Mouse (Mus musculus): Measurements from ENCODE around the gene Btc.

The Btc gene

DNA sequence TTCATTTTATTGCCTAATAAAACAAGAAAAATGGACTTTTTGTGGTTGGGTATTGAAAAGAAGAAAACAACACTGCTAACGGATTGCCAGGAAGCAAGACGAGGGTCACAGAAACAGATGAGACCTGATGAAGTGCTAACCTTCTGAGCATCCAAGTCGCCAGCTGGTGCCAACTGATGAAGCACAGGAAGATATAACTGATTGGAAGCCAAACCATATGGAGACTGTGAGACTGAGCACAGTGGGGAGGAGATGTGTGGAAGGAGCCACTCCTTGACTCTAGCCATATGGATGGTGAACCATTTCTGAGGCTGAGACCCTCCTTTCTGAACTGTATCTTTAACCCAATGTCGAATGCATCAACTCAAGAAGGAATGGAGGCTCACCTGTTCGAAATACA is 57.1 kb downstream of the Btc start:
- no peak for DNase-seq (ENCODE audit: low read depth, low spot score)
- no peaks in the 10 kb centered on the region for H3K27me3 ChIP-seq (ENCODE audit: control insufficient read depth, insufficient read depth, low read length, poor library complexity, severe bottlenecking)

DNA sequence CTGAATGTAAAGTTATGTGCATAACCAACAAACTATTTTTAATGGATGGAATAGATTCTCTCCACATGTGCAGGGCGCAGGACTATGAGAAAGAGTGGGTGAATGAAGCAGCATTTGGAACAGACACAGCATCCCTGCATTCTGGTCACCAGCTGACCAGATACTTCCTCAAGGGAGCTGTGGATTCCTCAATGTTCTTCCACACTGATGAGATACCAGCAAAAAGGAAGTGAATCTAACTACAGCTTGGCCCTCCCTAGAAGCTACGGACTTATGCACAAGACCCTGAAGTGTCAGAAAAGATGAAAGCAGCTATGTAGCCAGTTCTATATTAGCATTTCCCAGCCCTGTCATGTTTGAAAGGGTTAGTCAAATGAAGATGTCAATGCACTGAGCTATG is 57.7 kb downstream of the Btc start:
- Histone ChIP-seq H3K27me3 (ENCODE audit: control insufficient read depth, insufficient read depth, low read length, poor library complexity, severe bottlenecking) (no peaks in the 10 kb centered on the region), H3K36me3 (ENCODE audit: control insufficient read depth, insufficient read depth, low read length, poor library complexity, severe bottlenecking) (no peaks in the 10 kb centered on the region)
- no peak for DNase-seq (ENCODE audit: low read depth, low spot score)

More for the DNA sequence above, 57.1 kb downstream of the Btc start:
- H3K36me3 ChIP-seq (ENCODE audit: control insufficient read depth, insufficient read depth, low read length, poor library complexity, severe bottlenecking) = no peaks in the 10 kb centered on the region

DNA sequence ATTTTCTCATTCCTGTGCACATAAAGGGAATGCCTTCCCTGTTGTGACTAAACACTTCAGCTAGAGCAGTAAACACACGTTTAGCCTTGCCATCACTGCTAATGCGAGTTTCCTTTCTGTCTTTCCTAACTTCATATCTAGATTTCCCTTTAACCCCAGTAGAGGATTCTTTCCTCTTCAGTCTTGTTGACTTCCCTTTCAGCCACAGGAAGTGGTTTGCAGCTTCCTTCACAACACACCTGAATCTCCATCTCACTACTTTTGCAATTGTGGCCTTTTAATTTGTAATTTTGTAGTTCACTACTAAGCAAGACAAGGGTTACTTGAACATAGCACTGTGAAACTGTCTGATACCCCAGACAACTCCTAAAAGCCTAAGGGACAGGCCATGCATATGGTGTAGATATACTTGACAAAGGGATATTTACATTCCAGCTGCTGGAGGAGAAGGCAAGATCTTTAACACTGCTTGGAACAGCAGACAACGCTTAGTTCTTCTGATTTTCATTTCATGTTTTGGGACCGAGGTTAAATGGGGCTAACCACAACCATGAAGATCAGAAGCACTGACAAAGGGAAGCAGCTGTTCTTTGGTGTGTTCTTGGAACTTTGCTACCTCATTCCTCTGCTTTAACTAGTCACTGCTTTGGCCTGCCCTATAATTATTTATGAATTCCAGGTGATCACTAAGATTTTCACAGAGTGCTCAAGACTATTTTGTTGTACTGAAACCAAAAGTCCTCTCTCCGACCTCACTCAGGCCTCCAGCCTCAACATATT is 60.6 kb downstream of the Btc start:
- H3K27me3 ChIP-seq (ENCODE audit: control insufficient read depth, insufficient read depth, low read length, poor library complexity, severe bottlenecking) = no peaks in the 10 kb centered on the region
- no peak for DNase-seq (ENCODE audit: low read depth, low spot score)
- no peaks in the 10 kb centered on the region for H3K36me3 ChIP-seq (ENCODE audit: control insufficient read depth, insufficient read depth, low read length, poor library complexity, severe bottlenecking)

DNA sequence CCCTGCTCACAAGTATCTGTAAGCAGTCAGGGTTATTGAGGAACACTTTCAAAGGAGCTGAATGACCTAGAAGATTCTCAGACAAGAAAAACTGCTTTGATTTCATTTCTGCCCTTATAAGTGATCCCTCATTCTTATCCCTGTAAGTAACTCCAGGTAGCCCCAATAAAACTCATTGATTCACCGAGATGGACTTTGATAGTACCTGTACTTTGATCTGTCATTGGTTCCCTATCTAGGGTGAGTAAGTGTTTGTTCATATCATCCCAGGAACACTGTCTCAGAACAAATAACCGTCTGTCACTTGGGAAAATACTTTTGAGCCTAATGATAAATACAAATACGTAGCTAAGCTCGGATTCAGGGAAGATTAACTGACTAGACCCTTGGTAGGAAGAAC is 68.6 kb downstream of the Btc start:
- no peak for DNase-seq (ENCODE audit: low read depth, low spot score)
- H3K36me3 ChIP-seq (ENCODE audit: control insufficient read depth, insufficient read depth, low read length, poor library complexity, severe bottlenecking) = no peaks in the 10 kb centered on the region

DNA sequence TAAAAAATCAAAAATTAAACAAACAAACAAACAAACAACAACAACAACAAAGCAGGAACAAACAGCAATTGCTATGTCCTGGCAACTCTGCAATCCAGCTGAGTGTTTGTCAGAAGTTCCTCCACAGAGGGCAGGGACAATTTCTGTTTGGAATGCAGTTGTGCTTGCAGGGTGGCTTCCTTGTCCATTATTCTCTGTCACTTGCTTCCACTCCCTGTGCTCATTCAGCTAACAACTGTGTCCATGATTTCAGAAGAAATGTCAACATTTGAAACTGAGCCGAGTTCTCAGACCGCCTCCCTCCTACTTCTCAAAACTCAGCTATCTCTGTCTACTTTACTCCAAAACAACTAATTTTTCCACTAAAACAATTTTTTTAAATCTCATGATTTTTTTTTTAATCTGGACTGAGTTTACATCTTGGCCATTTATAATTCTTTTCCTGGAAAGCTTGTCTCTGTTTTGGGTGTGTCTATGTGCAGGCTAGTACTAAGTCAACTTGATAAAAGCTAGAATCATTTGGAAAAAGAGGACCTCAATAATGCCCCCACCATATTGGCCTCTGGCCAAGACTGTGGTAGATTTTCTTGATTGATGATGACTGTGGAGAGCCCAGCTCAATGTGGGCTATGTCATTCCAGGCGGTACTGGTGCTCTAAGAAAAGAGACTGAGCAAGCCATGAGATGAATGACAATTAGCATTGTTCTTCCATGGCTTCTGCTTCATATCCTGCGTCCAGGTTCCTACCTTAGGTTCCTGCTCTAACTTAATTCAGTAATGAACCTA is 70.5 kb downstream of the Btc start:
- DNase-seq (ENCODE audit: low read depth, low spot score) = no peak
- H3K27me3 ChIP-seq (ENCODE audit: control insufficient read depth, insufficient read depth, low read length, poor library complexity, severe bottlenecking) = no peaks in the 10 kb centered on the region
- no peaks in the 10 kb centered on the region for H3K36me3 ChIP-seq (ENCODE audit: control insufficient read depth, insufficient read depth, low read length, poor library complexity, severe bottlenecking)

More for the DNA sequence above, 68.6 kb downstream of the Btc start:
- no peaks in the 10 kb centered on the region for H3K27me3 ChIP-seq (ENCODE audit: control insufficient read depth, insufficient read depth, low read length, poor library complexity, severe bottlenecking)

DNA sequence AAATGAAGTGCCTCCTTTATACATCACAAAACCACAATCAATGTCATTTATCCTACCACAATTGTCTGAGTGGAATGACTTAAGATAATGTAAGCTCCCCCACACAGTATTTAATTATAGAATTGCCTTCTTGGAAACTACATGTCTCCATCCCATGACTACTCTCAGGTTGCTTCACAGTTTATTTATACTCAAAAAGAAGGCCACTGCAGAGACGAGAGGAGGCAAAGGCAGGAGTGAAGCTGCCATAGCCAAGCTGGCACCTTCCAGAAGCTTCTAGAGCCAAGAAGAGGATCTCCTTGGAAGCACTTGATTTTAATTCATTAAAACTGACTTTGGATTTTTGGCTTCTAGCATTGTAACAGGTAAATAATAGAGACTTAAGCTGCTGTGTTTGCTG is 81.0 kb downstream of the Btc start:
- Histone ChIP-seq H3K36me3 (ENCODE audit: control insufficient read depth, insufficient read depth, low read length, poor library complexity, severe bottlenecking) (no peaks in the 10 kb centered on the region), H3K27me3 (ENCODE audit: control insufficient read depth, insufficient read depth, low read length, poor library complexity, severe bottlenecking) (no peaks in the 10 kb centered on the region)
- DNase-seq (ENCODE audit: low read depth, low spot score) = no peak

DNA sequence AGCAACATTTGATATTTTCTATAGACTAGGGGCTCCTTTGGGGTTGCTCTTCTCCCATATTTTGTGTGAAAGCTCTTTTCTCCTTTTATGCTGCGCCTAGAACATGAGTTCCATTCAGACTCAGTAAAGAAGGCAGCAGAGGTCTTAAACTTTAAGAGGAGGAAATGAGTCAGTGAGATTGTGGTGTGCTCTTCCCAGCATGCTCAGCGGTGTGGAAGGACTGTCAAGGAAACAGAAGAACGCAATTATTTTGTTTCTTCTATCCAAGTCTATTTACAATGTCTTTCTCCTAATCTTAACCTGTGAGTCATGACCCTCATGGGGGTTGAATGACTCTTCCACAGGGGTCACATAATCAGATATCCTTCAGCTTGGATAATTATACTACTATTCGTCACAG is 82.4 kb downstream of the Btc start:
- H3K36me3 ChIP-seq (ENCODE audit: control insufficient read depth, insufficient read depth, low read length, poor library complexity, severe bottlenecking) = no peaks in the 10 kb centered on the region
- no peak for DNase-seq (ENCODE audit: low read depth, low spot score)
- H3K27me3 ChIP-seq (ENCODE audit: control insufficient read depth, insufficient read depth, low read length, poor library complexity, severe bottlenecking) = no peaks in the 10 kb centered on the region

DNA sequence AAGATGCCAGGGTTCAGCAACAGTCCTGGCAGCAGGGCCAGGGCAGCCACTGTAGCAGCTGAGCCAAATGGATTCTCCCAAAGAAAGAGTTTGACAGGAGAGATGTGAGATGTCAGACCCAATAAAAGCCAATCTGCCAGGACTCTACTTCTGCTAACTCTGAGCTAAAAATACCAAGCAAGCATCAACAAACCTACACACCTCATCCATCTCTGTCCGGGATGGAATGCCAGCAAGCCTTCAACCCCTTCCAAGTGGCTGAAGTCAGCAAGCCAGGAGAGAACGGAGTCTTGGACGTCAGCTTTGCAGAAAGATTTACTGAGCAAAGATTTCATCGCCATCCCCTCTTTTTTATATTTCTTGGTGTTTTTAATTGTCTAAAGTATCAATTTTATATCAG is 88.8 kb downstream of the Btc start:
- no peak for DNase-seq (ENCODE audit: low read depth, low spot score)
- Histone ChIP-seq H3K27me3 (ENCODE audit: control insufficient read depth, insufficient read depth, low read length, poor library complexity, severe bottlenecking) (no peaks in the 10 kb centered on the region), H3K36me3 (ENCODE audit: control insufficient read depth, insufficient read depth, low read length, poor library complexity, severe bottlenecking) (no peaks in the 10 kb centered on the region)

DNA sequence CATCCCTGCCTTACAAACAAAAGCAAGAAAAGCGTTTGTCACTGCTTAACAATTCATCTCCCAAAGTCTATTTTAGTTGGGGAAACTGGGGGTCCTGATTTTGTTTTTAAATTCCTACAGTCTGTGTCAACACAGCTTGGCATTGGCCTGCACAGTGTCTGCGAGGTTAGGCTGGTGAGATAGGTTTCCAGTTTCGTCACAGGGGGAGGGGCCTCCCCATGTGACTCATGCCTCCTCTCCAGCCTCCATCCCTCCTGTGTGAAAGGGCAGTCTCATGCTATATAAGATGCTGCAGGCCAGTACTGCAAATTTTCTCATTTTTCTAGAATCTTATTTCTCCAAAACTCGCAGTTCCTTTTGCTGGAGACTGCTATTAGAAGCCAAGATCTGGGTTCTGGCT is 91.0 kb downstream of the Btc start:
- no peaks in the 10 kb centered on the region for H3K27me3 ChIP-seq (ENCODE audit: control insufficient read depth, insufficient read depth, low read length, poor library complexity, severe bottlenecking)
- DNase-seq (ENCODE audit: low read depth, low spot score) = no peak
- no peaks in the 10 kb centered on the region for H3K36me3 ChIP-seq (ENCODE audit: control insufficient read depth, insufficient read depth, low read length, poor library complexity, severe bottlenecking)

DNA sequence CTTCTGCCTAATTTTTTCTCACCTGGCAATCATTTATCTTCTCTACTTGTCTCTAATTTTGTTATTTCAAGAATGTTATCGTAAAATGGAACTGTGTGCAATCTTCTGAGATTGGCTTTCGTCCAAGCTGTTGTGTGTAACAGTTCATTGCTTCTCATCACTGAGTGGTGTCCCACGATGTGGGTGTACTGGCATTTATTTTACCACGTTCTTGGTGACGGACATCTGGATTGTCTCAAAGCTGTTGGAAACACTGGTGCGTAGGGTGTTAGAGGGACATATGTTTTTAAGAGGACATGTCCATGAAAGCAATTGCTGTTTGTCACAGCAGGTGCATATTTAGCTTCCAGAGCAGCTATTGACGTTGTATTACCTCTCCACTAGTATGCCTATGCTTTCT is 94.2 kb downstream of the Btc start:
- Histone ChIP-seq H3K27me3 (ENCODE audit: control insufficient read depth, insufficient read depth, low read length, poor library complexity, severe bottlenecking) (no peaks in the 10 kb centered on the region), H3K36me3 (ENCODE audit: control insufficient read depth, insufficient read depth, low read length, poor library complexity, severe bottlenecking) (no peaks in the 10 kb centered on the region)
- no peak for DNase-seq (ENCODE audit: low read depth, low spot score)

DNA sequence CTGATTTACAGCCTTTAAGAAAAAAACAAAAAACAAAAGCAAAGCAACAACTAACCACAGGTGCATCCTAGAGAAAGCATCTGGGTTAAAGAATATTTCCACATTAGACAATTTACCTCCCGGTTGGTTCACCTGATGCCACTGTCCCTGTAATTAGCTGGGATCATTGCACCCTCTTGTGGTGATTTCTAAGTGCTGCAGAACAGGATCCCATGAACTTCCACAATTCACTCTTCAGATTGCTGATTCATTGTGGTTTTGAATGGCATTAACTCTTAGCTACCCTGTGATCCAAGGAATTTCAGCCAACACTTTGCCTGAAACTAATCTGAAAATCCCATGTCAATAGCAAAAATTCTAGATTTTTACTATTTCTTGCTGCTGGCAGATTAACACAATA is 94.9 kb downstream of the Btc start:
- no peaks in the 10 kb centered on the region for H3K27me3 ChIP-seq (ENCODE audit: control insufficient read depth, insufficient read depth, low read length, poor library complexity, severe bottlenecking)
- no peaks in the 10 kb centered on the region for H3K36me3 ChIP-seq (ENCODE audit: control insufficient read depth, insufficient read depth, low read length, poor library complexity, severe bottlenecking)
- peak; percentile 11 for DNase-seq (ENCODE audit: low read depth, low spot score)
